Mouse (Mus musculus): ENCODE measurements around the gene Ppargc1a.

The Ppargc1a gene

GRCm38 (mm10) chr5:51567659-51568058 is at the start of gene Ppargc1a:
Gene Ppargc1a, minus strand, starts transcription at chr5:51567726.
- in situ Hi-C loops (cut with MboI, MseI) = loop anchor here in 1 of 2 experiments (10.0 kb wide), 1 partner anchor 1777 kb away; no protein-coding TSS in a partner anchor

- in situ Hi-C loops (cut with MboI, MseI) = no loop called here
Observed at GRCm38 (mm10) chr5:51616877-51617276, 49.4 kb upstream of the Ppargc1a start.

- in situ Hi-C loops (cut with MboI, MseI) = no loop called here
Observed at GRCm38 (mm10) chr5:51612049-51612448, 44.5 kb upstream of the Ppargc1a start.

GRCm38 (mm10) chr5:51607686-51608480 is 40.4 kb upstream of the Ppargc1a start:
- in situ Hi-C loops (cut with MboI, MseI) = no loop called here

GRCm38 (mm10) chr5:51599549-51599948 is 32.0 kb upstream of the Ppargc1a start:
- in situ Hi-C loops (cut with MboI, MseI) = no loop called here

- in situ Hi-C loops (cut with MboI, MseI) = no loop called here
Observed at GRCm38 (mm10) chr5:51595644-51596043, 28.1 kb upstream of the Ppargc1a start.

GRCm38 (mm10) chr5:51592206-51592605 is 24.7 kb upstream of the Ppargc1a start:
- in situ Hi-C loops (cut with MboI, MseI) = no loop called here

GRCm38 (mm10) chr5:51591537-51592154 is 24.1 kb upstream of the Ppargc1a start:
- in situ Hi-C loops (cut with MboI, MseI) = no loop called here

GRCm38 (mm10) chr5:51586187-51586586 is 18.7 kb upstream of the Ppargc1a start:
- in situ Hi-C loops (cut with MboI, MseI) = no loop called here

GRCm38 (mm10) chr5:51584987-51585386 is 17.5 kb upstream of the Ppargc1a start:
- in situ Hi-C loops (cut with MboI, MseI) = no loop called here

GRCm38 (mm10) chr5:51584186-51584585 is 16.7 kb upstream of the Ppargc1a start:
- in situ Hi-C loops (cut with MboI, MseI) = no loop called here

GRCm38 (mm10) chr5:51583632-51584031 is 16.1 kb upstream of the Ppargc1a start:
- in situ Hi-C loops (cut with MboI, MseI) = no loop called here

- in situ Hi-C loops (cut with MboI, MseI) = no loop called here
Observed at GRCm38 (mm10) chr5:51583030-51583429, 15.5 kb upstream of the Ppargc1a start.

- in situ Hi-C loops (cut with MboI, MseI) = no loop called here
Observed at GRCm38 (mm10) chr5:51582618-51583017, 15.1 kb upstream of the Ppargc1a start.

- in situ Hi-C loops (cut with MboI, MseI) = no loop called here
Observed at GRCm38 (mm10) chr5:51577594-51577993, 10.1 kb upstream of the Ppargc1a start.

GRCm38 (mm10) chr5:51573770-51574169 is 6.2 kb upstream of the Ppargc1a start:
- in situ Hi-C loops (cut with MboI, MseI) = no loop called here

GRCm38 (mm10) chr5:51568198-51568690 is 718 bp upstream of the Ppargc1a start:
- in situ Hi-C loops (cut with MboI, MseI) = loop anchor here in 1 of 2 experiments (10.0 kb wide), 1 partner anchor 1777 kb away; no protein-coding TSS in a partner anchor

- in situ Hi-C loops (cut with MboI, MseI) = loop anchor here in 1 of 2 experiments (10.0 kb wide), 1 partner anchor 1779 kb away; no protein-coding TSS in a partner anchor
Observed at GRCm38 (mm10) chr5:51565672-51566071, 1.9 kb downstream of the Ppargc1a start.

GRCm38 (mm10) chr5:51565038-51565437 is 2.5 kb downstream of the Ppargc1a start:
- in situ Hi-C loops (cut with MboI, MseI) = loop anchor here in 1 of 2 experiments (10.0 kb wide), 1 partner anchor 1780 kb away; no protein-coding TSS in a partner anchor

- in situ Hi-C loops (cut with MboI, MseI) = loop anchor here in 1 of 2 experiments (10.0 kb wide), 1 partner anchor 1781 kb away; no protein-coding TSS in a partner anchor
Observed at GRCm38 (mm10) chr5:51563574-51563973, 4.0 kb downstream of the Ppargc1a start.

GRCm38 (mm10) chr5:51557607-51558278 is 9.8 kb downstream of the Ppargc1a start:
- in situ Hi-C loops (cut with MboI, MseI) = no loop called here

GRCm38 (mm10) chr5:51553671-51554070 is 13.9 kb downstream of the Ppargc1a start:
- in situ Hi-C loops (cut with MboI, MseI) = no loop called here
